Mouse (Mus musculus): ENCODE measurements at regions not wholly inside any gene's neighbourhood (a gene's known extent, or its start where the extent isn't known, plus 50 kb on each side); places are given as distances from the start of the nearest gene placed in this dataset.

- no peak overlapping the region for H3K4me3 ChIP-seq (ENCODE audit: extremely low read depth, insufficient read depth, insufficient read length)
Measured at GRCm38 (mm10) chr1:61208386-61208785, 230.7 kb downstream of the Icos start.

GRCm38 (mm10) chr1:61221131-61221530 lies 243.4 kb downstream of the Icos start:
- Histone ChIP-seq H3K27me3 (ENCODE audit: control insufficient read depth, insufficient read depth, low read length) (no peaks in the 10 kb centered on the region), H3K27ac (ENCODE audit: insufficient read depth, low read length) (no peak overlapping the region), H3K36me3 (ENCODE audit: control insufficient read depth, insufficient read depth, low read length) (no peaks in the 10 kb centered on the region), H3K4me1 (ENCODE audit: control insufficient read depth, insufficient read depth, insufficient read length) (no peaks in the 10 kb centered on the region), H3K4me3 (ENCODE audit: extremely low read depth, insufficient read depth, insufficient read length) (no peak overlapping the region)
- 68% methylated on average over 1 of the region's 1 CpGs for WGBS
- no peak for DNase-seq (ENCODE audit: low read depth in 1 of 2, low spot score in 2 of 2)
- TF ChIP-seq POLR2A (IDR thresholded peaks at IDR 0.05; ENCODE audit: low read depth, low read length) (no peak), CTCF (IDR thresholded peaks at IDR 0.05; ENCODE audit: extremely low read depth, insufficient read depth, insufficient read length, insufficient replicate concordance) (no peak)

More at GRCm38 (mm10) chr1:61208386-61208785, 230.7 kb downstream of the Icos start:
- 86% methylated on average over 1 of the region's 1 CpGs for WGBS
- Histone ChIP-seq H3K27me3 (ENCODE audit: control insufficient read depth, insufficient read depth, low read length) (no peaks in the 10 kb centered on the region), H3K36me3 (ENCODE audit: control insufficient read depth, insufficient read depth, low read length) (no peaks in the 10 kb centered on the region), H3K4me1 (ENCODE audit: control insufficient read depth, insufficient read depth, insufficient read length) (no peaks in the 10 kb centered on the region), H3K27ac (ENCODE audit: insufficient read depth, low read length) (no peak overlapping the region)
- no peak for DNase-seq (ENCODE audit: low read depth in 1 of 2, low spot score in 2 of 2)
- no peak for TF ChIP-seq CTCF (IDR thresholded peaks at IDR 0.05; ENCODE audit: extremely low read depth, insufficient read depth, insufficient read length, insufficient replicate concordance)

DNA sequence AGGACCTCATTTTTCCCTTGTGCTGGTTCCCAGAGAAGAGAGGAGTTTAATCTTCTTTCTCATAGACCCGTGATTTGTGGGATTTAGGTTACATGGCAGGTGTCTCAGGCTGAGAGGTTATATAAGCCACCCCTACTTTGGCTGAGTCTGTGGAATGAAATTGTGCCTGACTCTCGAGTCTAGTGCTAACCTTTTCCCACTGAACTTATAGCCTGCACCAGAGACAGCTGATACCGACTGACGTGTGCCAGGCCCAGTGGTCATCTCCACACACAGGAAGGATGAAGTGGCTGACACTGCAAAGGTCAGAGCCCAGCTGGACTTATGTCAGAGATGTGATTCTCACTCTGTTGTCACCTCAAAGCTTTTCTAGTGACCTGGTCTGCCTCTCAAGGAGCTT lies 251.2 kb downstream of the Icos start:
- DNase-seq (ENCODE audit: low read depth in 1 of 2, low spot score in 2 of 2), result no peak
- H3K4me1 ChIP-seq (ENCODE audit: control insufficient read depth, insufficient read depth, insufficient read length), result no peaks in the 10 kb centered on the region
- no peaks in the 10 kb centered on the region for H3K36me3 ChIP-seq (ENCODE audit: control insufficient read depth, insufficient read depth, low read length)
- H3K4me3 ChIP-seq (ENCODE audit: extremely low read depth, insufficient read depth, insufficient read length), result no peak overlapping the region
- no peak overlapping the region for H3K27ac ChIP-seq (ENCODE audit: insufficient read depth, low read length)
- no peaks in the 10 kb centered on the region for H3K27me3 ChIP-seq (ENCODE audit: control insufficient read depth, insufficient read depth, low read length)
- TF ChIP-seq POLR2A (IDR thresholded peaks at IDR 0.05; ENCODE audit: low read depth, low read length) (no peak), CTCF (IDR thresholded peaks at IDR 0.05; ENCODE audit: extremely low read depth, insufficient read depth, insufficient read length, insufficient replicate concordance) (no peak)
- WGBS, result 80% methylated on average over 4 of the region's 4 CpGs

GRCm38 (mm10) chr1:61233001-61233400 lies 255.3 kb downstream of the Icos start:
- 90% methylated on average over 1 of the region's 1 CpGs for WGBS
- no peaks in the 10 kb centered on the region for H3K36me3 ChIP-seq (ENCODE audit: control insufficient read depth, insufficient read depth, low read length)
- TF ChIP-seq POLR2A (IDR thresholded peaks at IDR 0.05; ENCODE audit: low read depth, low read length), result no peak
- TF ChIP-seq CTCF (IDR thresholded peaks at IDR 0.05; ENCODE audit: extremely low read depth, insufficient read depth, insufficient read length, insufficient replicate concordance), result no peak
- H3K27ac ChIP-seq (ENCODE audit: insufficient read depth, low read length), result no peak overlapping the region
- H3K4me1 ChIP-seq (ENCODE audit: control insufficient read depth, insufficient read depth, insufficient read length), result no peaks in the 10 kb centered on the region
- DNase-seq (ENCODE audit: low read depth in 1 of 2, low spot score in 2 of 2), result no peak
- H3K4me3 ChIP-seq (ENCODE audit: extremely low read depth, insufficient read depth, insufficient read length), result no peak overlapping the region
- no peaks in the 10 kb centered on the region for H3K27me3 ChIP-seq (ENCODE audit: control insufficient read depth, insufficient read depth, low read length)

GRCm38 (mm10) chr1:61233476-61234297 lies 256.0 kb downstream of the Icos start:
- Histone ChIP-seq H3K36me3 (ENCODE audit: control insufficient read depth, insufficient read depth, low read length) (no peaks in the 10 kb centered on the region), H3K4me3 (ENCODE audit: extremely low read depth, insufficient read depth, insufficient read length) (no peak overlapping the region), H3K27me3 (ENCODE audit: control insufficient read depth, insufficient read depth, low read length) (no peaks in the 10 kb centered on the region), H3K27ac (ENCODE audit: insufficient read depth, low read length) (no peak overlapping the region), H3K4me1 (ENCODE audit: control insufficient read depth, insufficient read depth, insufficient read length) (no peaks in the 10 kb centered on the region)
- no peak for TF ChIP-seq CTCF (IDR thresholded peaks at IDR 0.05; ENCODE audit: extremely low read depth, insufficient read depth, insufficient read length, insufficient replicate concordance)
- TF ChIP-seq POLR2A (IDR thresholded peaks at IDR 0.05; ENCODE audit: low read depth, low read length), result no peak
- WGBS, result 55% methylated on average over 10 of the region's 10 CpGs
- DNase-seq (ENCODE audit: low read depth in 1 of 2, low spot score in 2 of 2), result no peak

DNA sequence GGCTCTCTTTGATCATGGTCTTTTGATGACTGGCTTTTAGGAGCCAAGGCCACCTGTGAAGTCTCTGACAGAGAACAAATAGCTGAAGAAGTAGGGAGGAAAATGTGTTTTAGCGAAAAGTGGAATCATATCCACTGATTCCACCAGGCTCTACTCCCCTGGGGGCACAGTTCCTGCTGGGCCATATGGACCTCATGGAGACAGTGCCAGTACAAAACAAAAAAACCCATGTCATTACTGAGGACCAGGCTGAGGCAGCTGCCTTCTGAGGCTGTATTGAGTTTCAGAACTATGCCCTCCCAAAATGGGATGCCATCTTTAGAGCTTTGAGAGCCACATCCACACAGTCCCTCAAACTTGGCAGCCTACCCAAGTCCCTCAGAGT lies 256.6 kb downstream of the Icos start:
- Histone ChIP-seq H3K4me1 (ENCODE audit: control insufficient read depth, insufficient read depth, insufficient read length) (no peaks in the 10 kb centered on the region), H3K27me3 (ENCODE audit: control insufficient read depth, insufficient read depth, low read length) (no peaks in the 10 kb centered on the region), H3K36me3 (ENCODE audit: control insufficient read depth, insufficient read depth, low read length) (no peaks in the 10 kb centered on the region), H3K27ac (ENCODE audit: insufficient read depth, low read length) (no peak overlapping the region), H3K4me3 (ENCODE audit: extremely low read depth, insufficient read depth, insufficient read length) (no peak overlapping the region)
- WGBS, result 78% methylated on average over 1 of the region's 1 CpGs
- DNase-seq (ENCODE audit: low read depth in 1 of 2, low spot score in 2 of 2), result no peak
- TF ChIP-seq POLR2A (IDR thresholded peaks at IDR 0.05; ENCODE audit: low read depth, low read length), result no peak
- TF ChIP-seq CTCF (IDR thresholded peaks at IDR 0.05; ENCODE audit: extremely low read depth, insufficient read depth, insufficient read length, insufficient replicate concordance), result no peak

DNA sequence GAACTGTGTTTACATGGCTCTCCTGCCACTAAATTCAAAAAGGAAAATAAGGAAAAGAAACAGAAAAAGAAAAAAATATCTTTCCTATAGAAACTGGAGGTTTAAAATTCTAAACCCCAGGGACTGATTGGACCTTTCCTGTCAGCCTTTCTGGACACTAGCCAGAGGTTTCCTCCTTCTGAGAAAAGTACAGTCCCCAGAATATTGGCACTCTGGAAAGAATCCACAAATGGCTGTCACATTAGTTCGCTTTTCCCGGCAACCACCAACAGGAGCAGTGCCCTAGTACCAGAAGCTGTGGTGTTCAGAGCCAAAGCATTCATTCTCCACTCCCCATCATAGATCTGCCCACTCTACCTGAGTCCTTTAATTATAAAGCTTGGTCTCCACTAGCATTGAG lies 258.8 kb downstream of the Icos start:
- WGBS, result 92% methylated on average over 2 of the region's 2 CpGs
- TF ChIP-seq CTCF (IDR thresholded peaks at IDR 0.05; ENCODE audit: extremely low read depth, insufficient read depth, insufficient read length, insufficient replicate concordance), result no peak
- TF ChIP-seq POLR2A (IDR thresholded peaks at IDR 0.05; ENCODE audit: low read depth, low read length), result no peak
- Histone ChIP-seq H3K36me3 (ENCODE audit: control insufficient read depth, insufficient read depth, low read length) (no peaks in the 10 kb centered on the region), H3K4me1 (ENCODE audit: control insufficient read depth, insufficient read depth, insufficient read length) (no peaks in the 10 kb centered on the region), H3K27ac (ENCODE audit: insufficient read depth, low read length) (no peak overlapping the region), H3K27me3 (ENCODE audit: control insufficient read depth, insufficient read depth, low read length) (no peaks in the 10 kb centered on the region), H3K4me3 (ENCODE audit: extremely low read depth, insufficient read depth, insufficient read length) (no peak overlapping the region)
- DNase-seq (ENCODE audit: low read depth in 1 of 2, low spot score in 2 of 2), result no peak
